Mouse (Mus musculus): ENCODE results near the gene Acacb.

Gene Acacb

DNA sequence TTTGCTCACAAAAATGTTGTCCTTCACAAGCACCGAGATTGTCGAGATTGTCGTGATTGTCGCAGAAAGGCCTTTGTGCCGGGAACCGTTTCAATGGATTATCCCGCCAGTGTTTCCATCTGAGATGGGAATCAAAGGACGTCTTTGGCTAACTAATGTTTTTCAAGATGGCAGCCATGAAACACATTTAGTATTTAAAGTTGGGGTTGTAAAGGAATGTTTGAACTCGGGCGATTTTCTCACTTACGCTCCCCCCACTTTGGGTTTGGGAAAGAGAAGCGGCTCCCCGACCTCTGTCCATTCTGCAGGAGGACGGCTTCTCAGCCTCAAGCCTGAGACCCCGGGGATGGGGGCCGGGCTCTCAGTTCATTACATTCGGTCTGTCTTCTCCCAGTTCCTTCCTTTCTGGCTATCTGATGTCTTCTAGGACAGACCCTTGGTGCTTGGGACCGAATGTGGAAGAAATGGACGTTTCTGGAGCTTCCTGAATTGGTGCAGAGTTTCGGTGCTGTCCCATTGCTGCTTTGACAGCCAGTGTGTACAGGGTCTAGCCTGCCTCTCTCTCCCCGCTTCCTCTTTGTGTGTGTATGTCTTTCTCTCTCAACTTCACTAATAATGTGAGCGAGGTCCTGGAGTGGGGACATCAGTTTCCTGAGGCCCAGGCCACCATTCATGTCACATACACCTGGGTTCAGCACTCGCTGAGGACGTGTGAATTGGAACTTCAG, 153.7 kb downstream of the Acacb start:
- DNase-seq (ENCODE audit: low spot score in 2 of 2): no peak

Data from natural killer cell, adult 2 months (primary cell).